Mouse (Mus musculus) spleen, embryonic (tissue): ENCODE measurements around the gene Il1f5.

Experiments
- CTCF ChIA-PET: fragments of 350-600 bp; sonication (Branson Sonifier 250); formaldehyde crosslinking; loops from one replicate; lab custom pipeline; 2022; lab: Charles Lee

Il1f5 gene

DNA sequence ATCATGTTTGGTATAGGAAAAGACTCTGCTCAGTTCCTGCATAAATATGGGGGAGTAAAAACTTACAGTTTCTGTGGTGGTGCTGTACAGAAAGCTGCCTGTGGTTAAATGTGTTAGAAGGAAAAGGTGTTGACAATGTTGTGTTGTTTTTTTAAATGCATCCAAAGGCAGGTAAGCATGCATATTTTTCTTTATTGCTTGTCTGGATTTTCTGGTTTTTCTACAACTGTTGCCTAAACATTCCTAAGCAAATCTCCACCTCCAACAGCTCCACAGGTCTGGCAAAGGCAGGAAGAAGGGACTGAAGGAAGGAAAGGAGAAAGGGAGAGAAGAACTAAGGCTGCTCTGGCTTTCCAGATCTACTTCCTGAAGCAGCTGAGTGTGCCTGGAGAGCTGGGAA, at the start of gene Il1f5:
Gene Il1f5, plus strand, starts transcription at position 301 of the 400 bp plus-strand sequence.
- CTCF ChIA-PET = no interaction called here

DNA sequence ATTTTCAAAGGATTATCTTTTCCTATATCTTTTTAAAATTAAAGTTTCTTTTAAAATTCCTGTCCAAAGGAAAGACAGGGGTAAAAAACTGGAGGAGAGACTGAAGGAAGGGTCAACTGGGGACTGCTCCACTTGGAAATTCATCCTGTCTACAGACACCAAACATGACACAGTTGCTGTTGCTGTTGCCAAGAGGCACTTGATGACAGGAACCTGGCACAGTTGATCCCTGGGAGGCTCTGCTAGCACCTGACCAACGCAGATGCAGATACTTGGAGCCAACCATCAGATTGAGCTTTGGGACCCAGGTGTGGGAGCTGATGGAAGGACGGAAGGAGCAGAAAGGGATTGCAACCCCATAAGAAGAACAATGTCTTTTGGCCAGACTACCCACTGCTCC, 49.6 kb upstream of the Il1f5 start:
- CTCF ChIA-PET = no interaction called here

DNA sequence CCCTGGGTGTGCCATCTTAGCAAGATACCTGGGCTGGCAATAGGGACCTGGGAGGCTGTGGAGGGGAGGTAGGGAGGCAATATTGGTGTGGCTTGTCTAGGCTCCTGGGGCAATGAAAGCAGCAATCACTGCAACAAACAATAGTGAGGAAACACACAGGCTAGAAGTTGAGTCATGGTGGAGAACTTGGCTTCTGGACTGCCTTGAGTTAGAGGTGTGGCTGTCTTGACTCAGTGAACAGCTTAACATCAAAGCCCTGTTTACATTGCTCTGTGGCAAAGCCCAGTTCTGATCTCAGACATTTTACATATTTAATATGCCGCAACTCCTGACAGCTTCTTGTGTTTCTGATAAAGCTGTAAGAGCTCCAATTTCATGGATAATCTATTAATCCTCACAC, 9.3 kb upstream of the Il1f5 start:
- CTCF ChIA-PET = no interaction called here

DNA sequence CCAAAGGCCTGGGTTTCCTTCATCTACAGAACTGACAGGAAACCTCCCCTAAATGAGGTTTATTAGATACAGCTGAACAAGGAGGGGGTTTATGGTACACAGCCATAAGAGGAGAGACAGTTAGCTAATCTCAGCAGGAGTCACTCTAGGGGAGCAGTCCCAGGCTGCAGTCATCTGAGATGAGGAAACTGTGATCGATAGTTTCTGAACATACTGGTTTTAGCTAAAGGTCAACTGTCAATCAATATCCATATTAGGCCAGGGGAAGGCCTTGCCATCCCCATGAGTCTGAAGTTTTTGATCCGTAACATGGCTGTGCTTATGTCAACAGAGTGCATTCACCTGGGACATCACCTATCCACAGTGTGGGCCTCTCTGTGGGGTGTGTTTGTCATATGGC, 3.1 kb upstream of the Il1f5 start:
- CTCF ChIA-PET = no interaction called here

DNA sequence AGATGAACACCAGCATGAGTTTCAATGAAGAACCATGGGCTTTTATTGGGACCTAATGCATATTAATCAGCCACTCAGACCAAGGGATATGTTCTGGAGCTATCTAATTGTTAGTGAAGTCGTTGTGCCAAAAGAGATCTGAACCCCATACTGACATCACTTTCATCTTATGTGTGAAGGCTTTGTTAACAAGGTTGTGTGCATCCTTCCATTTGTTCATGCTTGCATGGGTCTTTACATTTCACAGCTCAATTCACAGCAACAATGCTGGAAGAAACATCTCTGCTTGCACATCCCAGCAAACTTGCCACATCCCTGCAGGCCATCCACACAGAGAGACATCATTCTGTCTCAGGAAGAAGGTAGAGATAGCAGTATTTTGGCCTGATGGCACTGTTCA, 1.6 kb upstream of the Il1f5 start:
- CTCF ChIA-PET = no interaction called here

DNA sequence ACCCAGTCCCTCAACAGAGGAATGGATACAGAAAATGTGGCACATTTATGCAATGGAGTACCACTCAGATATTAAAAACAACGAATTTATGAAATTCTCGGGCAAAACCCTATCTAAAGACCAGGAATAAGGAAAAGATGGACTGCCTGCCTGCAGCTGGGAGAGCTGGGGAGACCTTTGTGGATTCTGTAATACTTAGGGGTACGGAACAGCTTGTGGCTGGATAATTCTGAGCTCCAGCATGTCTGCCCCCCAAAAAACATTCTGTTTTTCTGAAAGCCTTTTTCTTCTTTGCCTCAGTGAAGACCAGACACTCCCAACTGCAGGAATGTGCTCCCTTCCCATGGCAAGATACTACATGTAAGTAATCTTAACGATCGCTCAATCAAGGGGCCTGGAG, 14.1 kb downstream of the Il1f5 start, which contains the start of gene Il1f10:
Gene Il1f10, plus strand, starts transcription at position 301 of the 400 bp plus-strand sequence.
- CTCF ChIA-PET = no interaction called here

DNA sequence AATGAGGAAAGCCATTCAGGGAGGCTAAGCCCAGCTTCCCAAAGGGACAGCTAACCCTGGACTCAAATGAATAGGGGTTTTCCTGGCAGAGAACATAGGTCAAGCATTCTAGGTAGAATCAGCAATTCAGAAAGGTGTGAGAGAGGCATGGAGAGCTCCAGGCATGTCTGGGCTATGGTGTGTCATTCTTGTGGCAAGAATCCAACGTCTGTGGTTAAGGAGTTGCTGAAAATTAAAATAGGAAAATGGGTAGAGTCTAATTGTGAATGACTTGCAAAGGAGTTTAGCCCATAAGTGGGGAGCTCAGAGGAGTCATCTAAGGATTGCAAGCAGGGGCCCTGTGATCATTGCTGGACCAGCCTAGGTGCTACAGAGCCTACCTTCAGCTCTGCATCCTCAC, 17.9 kb downstream of the Il1f5 start:
- CTCF ChIA-PET = interaction anchor here (1.0 kb wide), 1 partner anchor 271 kb away, joined by 3 read pairs; no protein-coding TSS in a partner anchor

DNA sequence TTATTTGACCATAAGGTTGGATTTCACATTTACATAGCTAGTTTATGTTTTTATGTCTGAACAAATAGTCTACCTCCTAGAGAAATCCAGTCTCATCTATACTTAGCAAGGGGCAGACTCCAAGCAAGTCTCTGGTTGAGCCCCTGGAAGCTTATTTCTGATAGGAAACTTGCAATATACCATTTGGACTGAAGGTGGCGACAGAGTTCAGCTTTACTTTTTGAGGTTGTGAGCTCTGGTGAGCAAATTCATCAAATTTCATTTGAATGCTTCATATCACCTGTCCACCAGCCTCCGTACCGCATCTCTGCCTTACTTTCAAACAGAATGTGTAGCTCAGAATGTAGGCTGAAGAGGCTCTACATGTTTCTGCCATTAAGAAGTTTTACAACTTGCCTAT, 20.1 kb downstream of the Il1f5 start:
- CTCF ChIA-PET = interaction anchor here (0.8 to 2.4 kb wide), 6 partner anchors 18 to 451 kb away, joined by 3 to 13 read pairs (median 4); no protein-coding TSS in a partner anchor

DNA sequence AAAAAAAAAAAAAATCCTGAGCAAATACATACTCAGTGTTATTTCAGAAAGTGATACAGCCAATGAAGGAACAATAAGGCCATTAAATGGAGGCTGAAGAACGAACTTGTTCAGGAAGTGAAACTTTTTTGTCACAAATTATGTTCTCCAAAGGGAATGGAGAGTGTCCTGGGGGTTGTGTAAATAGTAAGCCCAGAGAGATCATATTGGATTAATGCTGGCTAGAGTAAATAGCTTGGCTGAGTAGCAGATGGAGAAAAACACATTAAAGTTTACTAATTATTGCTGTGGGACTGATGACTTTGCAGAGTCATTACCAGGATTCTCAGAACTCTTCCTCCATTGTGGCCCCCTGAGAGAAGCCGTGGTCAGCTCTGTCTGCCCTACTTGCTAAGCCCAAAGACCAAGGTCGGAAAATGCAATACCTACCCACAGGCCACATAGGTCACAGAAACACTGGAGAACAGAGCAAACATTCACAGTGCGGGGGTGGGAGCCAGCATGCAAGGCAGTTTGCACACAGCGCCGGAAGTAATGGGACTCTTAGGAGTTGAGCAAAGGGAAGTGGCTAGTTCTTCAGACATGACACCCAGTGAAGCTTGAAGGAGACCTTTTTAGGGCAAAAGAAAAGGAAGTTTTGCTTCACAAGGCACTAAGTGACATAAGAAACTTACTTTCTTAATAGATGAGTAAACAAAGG, 34.7 kb downstream of the Il1f5 start:
- CTCF ChIA-PET = no interaction called here

DNA sequence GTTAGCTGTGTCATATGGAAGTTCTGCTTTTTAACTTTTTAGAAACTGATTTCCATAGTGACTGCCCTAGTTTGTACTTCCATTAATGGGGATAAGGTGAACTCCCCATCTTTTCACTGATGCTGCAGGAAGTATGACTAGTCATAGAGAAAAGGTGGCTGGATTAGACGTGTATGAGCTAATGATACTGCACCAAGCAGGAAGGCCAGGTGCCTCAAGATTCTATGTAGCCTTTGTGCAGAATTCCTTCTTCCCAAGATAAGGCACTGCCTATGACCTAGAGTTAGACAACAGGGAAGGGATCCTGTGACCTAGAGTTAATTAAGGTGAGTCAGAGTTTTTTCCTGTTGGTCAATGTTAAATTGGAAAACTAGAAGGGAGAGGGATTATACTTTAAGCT, 40.2 kb downstream of the Il1f5 start:
- CTCF ChIA-PET = no interaction called here

DNA sequence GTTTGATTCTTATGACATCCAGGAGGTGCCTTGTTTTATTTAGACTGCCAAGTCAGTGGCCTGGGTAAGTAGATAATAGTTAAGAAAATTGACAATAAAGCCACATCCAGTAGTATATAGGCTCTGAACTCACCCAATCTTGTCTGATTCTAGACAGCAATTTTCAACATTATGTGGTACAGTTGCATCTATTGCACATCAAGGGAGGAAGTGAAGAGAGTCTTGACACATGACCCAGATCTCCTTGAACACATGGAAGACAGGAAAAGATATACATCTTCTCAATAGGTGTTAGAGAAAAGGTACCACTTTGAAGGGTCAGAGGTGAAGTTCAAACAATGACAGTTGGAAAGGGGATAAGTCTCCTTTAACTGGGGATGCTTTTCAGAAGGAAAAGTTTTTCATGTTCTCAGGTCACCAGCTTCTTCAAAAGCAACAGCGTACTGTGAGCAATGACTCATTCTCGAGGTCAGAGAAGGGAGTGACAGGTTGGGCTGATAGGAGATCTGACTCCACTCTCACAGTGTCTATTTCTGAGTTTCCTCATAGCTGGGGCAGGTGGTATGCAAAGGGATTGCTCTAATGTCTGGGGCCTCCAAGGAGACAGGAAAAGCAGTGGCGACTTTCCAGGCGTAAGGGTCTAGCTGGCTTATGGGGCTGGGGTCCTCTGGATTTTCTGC, 41.3 kb downstream of the Il1f5 start:
- CTCF ChIA-PET = no interaction called here
